Mouse (Mus musculus) liver, postnatal 0 days (tissue): ENCODE data around the gene Sntb2.

Source experiments
- CTCF ChIP-seq: sonication (generic); IDR thresholded peaks from 2 replicates; pipeline ENCODE4 v1.5.1; 2016; ENCODE audit warnings: antibody characterized with exemption, low read depth
- EP300 ChIP-seq: IDR thresholded peaks from 2 replicates; pipeline ENCODE4 v1.6.1; 2016; ENCODE audit warnings: antibody characterized with exemption, low read depth, mild to moderate bottlenecking

DNA sequence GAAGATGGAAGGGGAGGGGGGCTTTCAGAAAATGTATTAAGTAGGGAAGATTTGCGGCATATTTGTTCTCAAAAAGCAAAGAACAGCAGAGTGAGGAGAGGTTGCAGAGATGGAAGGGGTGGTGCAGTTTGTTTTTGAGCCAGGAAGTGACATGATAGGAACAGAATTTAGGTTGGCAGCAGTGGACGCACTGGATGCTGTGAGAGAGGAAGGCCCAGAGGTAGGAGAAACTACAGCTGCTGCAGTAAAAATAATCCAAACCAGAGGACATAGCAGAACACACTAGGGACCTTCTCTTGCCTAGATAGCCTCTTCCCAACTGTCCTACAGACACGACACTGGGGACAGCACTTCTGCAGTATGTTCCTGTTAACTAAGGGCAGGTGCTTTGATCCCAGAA lies 9.2 kb downstream of the Sntb2 start:
- TF ChIP-seq CTCF (no peak), EP300 (no peak)
